ENCODE assay signal across 28 mouse cellular contexts in genomic region chr14:101844467-101844866, GRCm38 (mm10).
A peak's percentile ranks its signal among the peaks of the same experiment; 100 is the strongest.
DNase-seq lines count a peak whose midpoint lies in the region; ATAC-seq and TF ChIP-seq lines count a peak whose summit lies in the region.
"Had no signal": no experiment of that assay in that cellular context is flagged by ENCODE, and none has a peak within 500 bp of the region (broad histone marks: within the 10 kb centered on the region; RNA-seq: fewer than 3 reads in every experiment).

No protein-coding gene starts in this region.

- no peaks in the 10 kb centered on the region for H3K36me3 ChIP-seq in forebrain, embryonic 13.5 days (ENCODE audit: poor library complexity, severe bottlenecking)
- H3K36me3 ChIP-seq in forebrain, embryonic 12.5 days (replicated peaks): no peaks in the 10 kb centered on the region
- no peaks in the 10 kb centered on the region for H3K36me3 ChIP-seq in heart, embryonic 13.5 days
- H3K36me3 ChIP-seq in kidney, adult 2 months (ENCODE audit: control insufficient read depth, insufficient read depth, low read length): no peaks in the 10 kb centered on the region
- H3K36me3 ChIP-seq in small intestine, adult 2 months (ENCODE audit: control insufficient read depth, insufficient read depth, low read length): no peaks in the 10 kb centered on the region
- H3K36me3 ChIP-seq: embryonic facial prominence, embryonic 13.5 days; forebrain, embryonic 15.5 days; hindbrain, embryonic 10.5 days; limb, embryonic 10.5 days; liver, embryonic 15.5 days; lung, embryonic 15.5 days; midbrain, embryonic 15.5 days; neural tube, embryonic 13.5 days; stomach, embryonic 15.5 days had no signal

- ATAC-seq in forebrain, embryonic 13.5 days: 0 out of 2 replicates have a peak, but pooled peaks have one; percentile 19
- no peak for ATAC-seq in forebrain, embryonic 12.5 days (ENCODE audit: low FRiP score)
- ATAC-seq in heart, embryonic 13.5 days (ENCODE audit: extremely low read depth, insufficient number of reproducible peaks, low FRiP score, low TSS enrichment): no peak
- ATAC-seq: forebrain, embryonic 15.5 days; hindbrain, embryonic 16.5 days; intestine, embryonic 16.5 days; midbrain, embryonic 15.5 days had no signal

- H3K27me3 ChIP-seq in forebrain, embryonic 13.5 days: no peaks in the 10 kb centered on the region
- H3K27me3 ChIP-seq in forebrain, embryonic 12.5 days: no peaks in the 10 kb centered on the region
- no peaks in the 10 kb centered on the region for H3K27me3 ChIP-seq in heart, embryonic 13.5 days (replicated peaks)
- no peaks in the 10 kb centered on the region for H3K27me3 ChIP-seq in kidney, adult 2 months (replicated peaks; ENCODE audit: control insufficient read depth, insufficient read depth, low read length)
- no peaks in the 10 kb centered on the region for H3K27me3 ChIP-seq in small intestine, adult 2 months (ENCODE audit: control insufficient read depth, insufficient read depth, low read length)
- H3K27me3 ChIP-seq: embryonic facial prominence, embryonic 13.5 days; forebrain, embryonic 15.5 days; liver, embryonic 15.5 days; lung, embryonic 15.5 days; midbrain, embryonic 15.5 days; neural tube, embryonic 13.5 days; stomach, embryonic 15.5 days had no signal

- DNase-seq in heart, adult 9 months (ENCODE audit: low spot score in 2 of 2): no peak
- no peak for DNase-seq in kidney, adult 2 months
- no peak for DNase-seq in kidney, adult 8-10 months
- DNase-seq: adrenal gland, postnatal 25 days; cerebellum, adult 8-10 months; cerebellum, postnatal 36 days; embryo, embryonic 11 days; kidney, postnatal 10 days; liver; right cerebral cortex, postnatal 4 days; thymus, postnatal 25 days had no signal

- H3K4me2 ChIP-seq in forebrain, embryonic 13.5 days: no peak overlapping the region
- H3K4me2 ChIP-seq in forebrain, embryonic 12.5 days: no peak overlapping the region
- no peak overlapping the region for H3K4me2 ChIP-seq in heart, embryonic 13.5 days
- H3K4me2 ChIP-seq: forebrain, embryonic 15.5 days; liver, embryonic 15.5 days; lung, embryonic 15.5 days; midbrain, embryonic 15.5 days; neural tube, embryonic 13.5 days had no signal

- no peak for TF ChIP-seq CTCF in kidney, adult 2 months (conservative IDR thresholded peaks at IDR 0.05; ENCODE audit: insufficient read depth, insufficient read length, low read depth, low read length)
- TF ChIP-seq CTCF in small intestine, adult 2 months (IDR thresholded peaks at IDR 0.05; ENCODE audit: extremely low read depth, insufficient read length, insufficient replicate concordance, low read depth, low read length): no peak

- H3K9ac ChIP-seq in forebrain, embryonic 13.5 days: no peak overlapping the region
- H3K9ac ChIP-seq in forebrain, embryonic 12.5 days: no peak overlapping the region
- H3K9ac ChIP-seq in heart, embryonic 13.5 days: peak overlapping the region; percentile 28; the same call in 1 of the 2 replicates
- H3K9ac ChIP-seq: embryonic facial prominence, embryonic 13.5 days; forebrain, embryonic 15.5 days; liver, embryonic 15.5 days; lung, embryonic 15.5 days; midbrain, embryonic 15.5 days; neural tube, embryonic 13.5 days; stomach, embryonic 15.5 days had no signal

- H3K4me3 ChIP-seq in forebrain, embryonic 13.5 days: no peak overlapping the region
- H3K4me3 ChIP-seq in forebrain, embryonic 12.5 days (replicated peaks): no peak overlapping the region
- H3K4me3 ChIP-seq in heart, embryonic 13.5 days: no peak overlapping the region
- no peak overlapping the region for H3K4me3 ChIP-seq in kidney, adult 2 months (ENCODE audit: insufficient read depth, low read depth, low read length)
- peak overlapping the region; percentile 28 for H3K4me3 ChIP-seq in small intestine, adult 2 months (ENCODE audit: low read depth, low read length)
- H3K4me3 ChIP-seq: embryonic facial prominence, embryonic 13.5 days; erythroblast, embryonic 14.5 days; forebrain, embryonic 15.5 days; hindbrain, embryonic 10.5 days; limb, embryonic 10.5 days; liver, embryonic 15.5 days; midbrain, embryonic 15.5 days; neural tube, embryonic 13.5 days; stomach, embryonic 15.5 days had no signal

- TF ChIP-seq POLR2A in kidney, adult 2 months (IDR thresholded peaks at IDR 0.05; ENCODE audit: low read depth, low read length): no peak
- no peak for TF ChIP-seq POLR2A in small intestine, adult 2 months (IDR thresholded peaks at IDR 0.05; ENCODE audit: low read depth, low read length)

- H3K9me3 ChIP-seq in forebrain, embryonic 13.5 days (replicated peaks): no peaks in the 10 kb centered on the region
- no peaks in the 10 kb centered on the region for H3K9me3 ChIP-seq in forebrain, embryonic 12.5 days
- H3K9me3 ChIP-seq in heart, embryonic 13.5 days: no peaks in the 10 kb centered on the region
- H3K9me3 ChIP-seq: embryonic facial prominence, embryonic 13.5 days; forebrain, embryonic 15.5 days; hindbrain, embryonic 10.5 days; limb, embryonic 10.5 days; liver, embryonic 15.5 days; lung, embryonic 15.5 days; midbrain, embryonic 15.5 days; neural tube, embryonic 13.5 days; stomach, embryonic 15.5 days had no signal

- no peak overlapping the region for H3K27ac ChIP-seq in forebrain, embryonic 13.5 days
- H3K27ac ChIP-seq in forebrain, embryonic 12.5 days: no peak overlapping the region
- no peak overlapping the region for H3K27ac ChIP-seq in heart, embryonic 13.5 days (replicated peaks)
- H3K27ac ChIP-seq in kidney, adult 2 months (ENCODE audit: insufficient read depth, low read depth, low read length): peak overlapping the region; percentile 39; the same call in 1 of the 2 replicates
- H3K27ac ChIP-seq in small intestine, adult 2 months (ENCODE audit: insufficient read depth, low read depth, low read length): no peak overlapping the region
- H3K27ac ChIP-seq: embryonic facial prominence, embryonic 13.5 days; forebrain, embryonic 15.5 days; hindbrain, embryonic 10.5 days; limb, embryonic 10.5 days; liver, embryonic 15.5 days; lung, embryonic 15.5 days; macrophage; midbrain, embryonic 15.5 days; neural tube, embryonic 13.5 days; stomach, embryonic 15.5 days had no signal

- WGBS in forebrain, embryonic 13.5 days: 74% methylated on average over 7 of the region's 7 CpGs
- WGBS in forebrain, embryonic 12.5 days: 83% methylated on average over 7 of the region's 7 CpGs
- 54% methylated on average over 7 of the region's 7 CpGs for WGBS in heart, embryonic 13.5 days
- WGBS in kidney, adult 2 months: 46% methylated on average over 7 of the region's 7 CpGs
- WGBS in small intestine, adult 2 months: 25% methylated on average over 7 of the region's 7 CpGs

- no peaks in the 10 kb centered on the region for H3K4me1 ChIP-seq in forebrain, embryonic 13.5 days
- H3K4me1 ChIP-seq in forebrain, embryonic 12.5 days: no peaks in the 10 kb centered on the region
- H3K4me1 ChIP-seq in heart, embryonic 13.5 days: peaks cover 84% of the 10 kb centered on the region
- peaks cover 29% of the 10 kb centered on the region; the same call in 1 of the 2 replicates for H3K4me1 ChIP-seq in kidney, adult 2 months (ENCODE audit: control insufficient read depth, insufficient read depth, low read length)
- peaks cover 10% of the 10 kb centered on the region; the same call in 1 of the 2 replicates for H3K4me1 ChIP-seq in small intestine, adult 2 months (ENCODE audit: control insufficient read depth, insufficient read depth, insufficient read length, low read length)
- H3K4me1 ChIP-seq: midbrain, embryonic 15.5 days; neural tube, embryonic 13.5 days had no signal
